Mouse (Mus musculus) CH12.LX (cell line): ENCODE results near the gene Vsig10. TPM values are rescaled to one million over a fixed set of nuclear protein-coding genes. Genes with fewer than 3 reads are reported as not detected.
A peak's percentile ranks its signal among the peaks of the same experiment; 100 is the strongest.

Experiments
- DNase-seq: peaks from one replicate; pipeline ENCODE4 v3.0.0-alpha.2; 2013; ENCODE audit errors: extremely low read depth
- H3K27ac ChIP-seq: 2 replicates; pipeline ENCODE4 v1.5.1; 2012; ENCODE audit warnings: low read depth, mild to moderate bottlenecking, control low read depth, moderate library complexity; ENCODE audit not compliant: insufficient read depth
- H3K27me3 ChIP-seq: replicated peaks from 2 replicates; pipeline ENCODE3; 2012; ENCODE audit warnings: inconsistent platforms
- H3K36me3 ChIP-seq, 2 experiments: replicated peaks in 1 of 2; 2 replicates each; pipeline versions ENCODE3 to v1.6.1; 2012; ENCODE audit warnings: inconsistent platforms in 1 of 2, low read length in 1 of 2, mild to moderate bottlenecking in 1 of 2, mixed read lengths in 1 of 2, moderate library complexity in 1 of 2; ENCODE audit not compliant: control insufficient read depth in 1 of 2, insufficient read depth in 1 of 2
- H3K4me1 ChIP-seq, 2 experiments: 2 replicates each; pipeline ENCODE4 v1.6.1; 2012; ENCODE audit warnings: inconsistent platforms in 1 of 2, moderate library complexity in 1 of 2; ENCODE audit not compliant: insufficient read depth in 2 of 2, control insufficient read depth in 1 of 2
- H3K4me2 ChIP-seq: 2 replicates; pipeline ENCODE4 v1.6.1; 2012; ENCODE audit warnings: low read depth, mild to moderate bottlenecking, control low read depth; ENCODE audit not compliant: poor library complexity, insufficient read depth, severe bottlenecking
- H3K4me3 ChIP-seq, 3 experiments: fragments of 150-350 bp in 1 of 3; sonication (generic) in 1 of 3; replicated peaks in 1 of 3; 2 replicates each; pipeline versions ENCODE3 to v1.5.1; 2011 to 2012; ENCODE audit warnings: low read depth in 2 of 3, low read length in 2 of 3, mild to moderate bottlenecking in 2 of 3, moderate library complexity in 2 of 3, control low read depth in 1 of 3, improper control_type of control experiment in 1 of 3, inconsistent platforms in 1 of 3, mixed read lengths in 1 of 3; ENCODE audit not compliant: poor library complexity in 1 of 3
- H3K79me2 ChIP-seq: replicated peaks from 2 replicates; pipeline ENCODE4 v1.6.1; 2012; ENCODE audit warnings: mild to moderate bottlenecking, moderate library complexity; ENCODE audit not compliant: control insufficient read depth, poor library complexity, insufficient read depth, severe bottlenecking; ENCODE audit errors: extremely low read depth
- H3K9ac ChIP-seq: 2 replicates; pipeline ENCODE4 v1.6.1; 2012; ENCODE audit warnings: low read depth, mild to moderate bottlenecking, control low read depth, moderate library complexity; ENCODE audit not compliant: insufficient read depth
- H3K9me3 ChIP-seq: replicated peaks from 2 replicates; pipeline ENCODE3; 2012; ENCODE audit warnings: low read length, inconsistent platforms, mixed read lengths
- BHLHE40 ChIP-seq: IDR thresholded peaks from 2 replicates; pipeline ENCODE4 v1.6.1; 2011; ENCODE audit warnings: mild to moderate bottlenecking, low read depth, low read length, improper control_type of control experiment
- CHD2 ChIP-seq: IDR thresholded peaks from 2 replicates; pipeline ENCODE4 v1.6.1; 2011; ENCODE audit warnings: low read length, improper control_type of control experiment
- EP300 ChIP-seq: IDR thresholded peaks from 2 replicates; pipeline ENCODE4 v1.6.1; 2011; ENCODE audit warnings: low read length, improper control_type of control experiment
- HCFC1 ChIP-seq: IDR thresholded peaks from 2 replicates; pipeline ENCODE4 v1.6.1; 2012; ENCODE audit warnings: low read depth, mild to moderate bottlenecking, inconsistent platforms, low read length, improper control_type of control experiment
- IRF4 ChIP-seq: IDR thresholded peaks from 2 replicates; pipeline ENCODE4 v1.6.1; 2014; ENCODE audit warnings: low read depth, mild to moderate bottlenecking, inconsistent platforms, low read length, improper control_type of control experiment
- JUN ChIP-seq: IDR thresholded peaks from 2 replicates; pipeline ENCODE4 v1.6.1; 2011; ENCODE audit warnings: low read depth, mild to moderate bottlenecking, low read length, improper control_type of control experiment, moderate library complexity; ENCODE audit not compliant: insufficient read depth
- MAFK ChIP-seq: IDR thresholded peaks from 2 replicates; pipeline ENCODE4 v1.6.1; 2011; ENCODE audit warnings: low read length, improper control_type of control experiment; ENCODE audit not compliant: insufficient replicate concordance
- MAX ChIP-seq: IDR thresholded peaks from 2 replicates; pipeline ENCODE4 v1.6.1; 2011; ENCODE audit warnings: low read length, improper control_type of control experiment
- MAZ ChIP-seq: IDR thresholded peaks from 2 replicates; pipeline ENCODE4 v1.6.1; 2012; ENCODE audit warnings: low read depth, mild to moderate bottlenecking, inconsistent platforms, low read length, improper control_type of control experiment, moderate library complexity
- MXI1 ChIP-seq: IDR thresholded peaks from 2 replicates; pipeline ENCODE4 v1.6.1; 2011; ENCODE audit warnings: mild to moderate bottlenecking, low read depth, low read length, improper control_type of control experiment
- MYC ChIP-seq: IDR thresholded peaks from 2 replicates; pipeline ENCODE4 v1.6.1; 2011; ENCODE audit warnings: low read depth, mild to moderate bottlenecking, improper control_type of control experiment, low read length
- NELFE ChIP-seq: IDR thresholded peaks from 2 replicates; pipeline ENCODE4 v1.6.1; 2011; ENCODE audit warnings: low read depth, low read length, improper control_type of control experiment
- NRF1 ChIP-seq: IDR thresholded peaks from 2 replicates; pipeline ENCODE4 v1.6.1; 2014; ENCODE audit warnings: low read depth, mild to moderate bottlenecking, inconsistent platforms, low read length, improper control_type of control experiment, moderate library complexity
- PAX5 ChIP-seq: IDR thresholded peaks from 2 replicates; pipeline ENCODE4 v1.6.1; 2012; ENCODE audit warnings: low read length, inconsistent platforms, mixed read lengths
- POLR2A ChIP-seq: IDR thresholded peaks from 2 replicates; pipeline ENCODE4 v1.6.1; 2011; ENCODE audit warnings: low read depth, mild to moderate bottlenecking, improper control_type of control experiment, low read length
- POLR2AphosphoS2 ChIP-seq: IDR thresholded peaks from 2 replicates; pipeline ENCODE4 v1.6.1; 2011; ENCODE audit warnings: low read depth, low read length, improper control_type of control experiment
- TCF12 ChIP-seq: IDR thresholded peaks from 2 replicates; pipeline ENCODE4 v1.6.1; 2014; ENCODE audit warnings: low read depth, mild to moderate bottlenecking, inconsistent platforms, low read length, improper control_type of control experiment
- USF1 ChIP-seq: IDR thresholded peaks from 2 replicates; pipeline ENCODE4 v1.6.1; 2014; ENCODE audit warnings: low read depth, mild to moderate bottlenecking, inconsistent platforms, low read length, improper control_type of control experiment
- ZC3H11A ChIP-seq: IDR thresholded peaks from 2 replicates; pipeline ENCODE4 v1.6.1; 2012; ENCODE audit warnings: low read depth, mild to moderate bottlenecking, inconsistent platforms, low read length, improper control_type of control experiment
- ZMIZ1 ChIP-seq: IDR thresholded peaks from 2 replicates; pipeline ENCODE4 v1.6.1; 2012; ENCODE audit warnings: low read depth, mild to moderate bottlenecking, inconsistent platforms, low read length, improper control_type of control experiment
- dilution Hi-C: fragments of 300-500 bp; cut with MboI; formaldehyde crosslinking; loops from 2 replicates; pipeline ENCODE4 v1.14.3; 2020; ENCODE audit warnings: low sequenced_read_pairs; ENCODE audit not compliant: extremely low pct_unique_long_range_greater_than_20kb, extremely low pct_ligation_motif_present
- in situ Hi-C: fragments of 300-500 bp; cut with MboI; formaldehyde crosslinking; loops from 3 replicates; pipeline ENCODE4 v1.14.3; 2019; ENCODE audit warnings: low sequenced_read_pairs, low pct_ligation_motif_present, low pct_unique_long_range_greater_than_20kb, mixed read lengths
- polyA plus RNA-seq: library from polyadenylated mRNA; unstranded; fragments of >175 nt; gene quantifications from 2 replicates; pipeline ENCODE4 v1.2.1, GENCODE M21; 2012; ENCODE audit warnings: low read depth; ENCODE audit not compliant: insufficient read length
- total RNA-seq, 2 experiments: library from RNA; depleted of rRNA; stranded (reverse); fragments of 300-350 nt in 1 of 2; fragments of >200 nt in 1 of 2; gene quantifications; 2 replicates each; pipeline ENCODE4 v1.2.3; 2012 to 2014

The Vsig10 gene
- total and polyA plus RNA-seq, 3 experiments, result 2.1 to 4.7 (median 3.9) TPM

DNA sequence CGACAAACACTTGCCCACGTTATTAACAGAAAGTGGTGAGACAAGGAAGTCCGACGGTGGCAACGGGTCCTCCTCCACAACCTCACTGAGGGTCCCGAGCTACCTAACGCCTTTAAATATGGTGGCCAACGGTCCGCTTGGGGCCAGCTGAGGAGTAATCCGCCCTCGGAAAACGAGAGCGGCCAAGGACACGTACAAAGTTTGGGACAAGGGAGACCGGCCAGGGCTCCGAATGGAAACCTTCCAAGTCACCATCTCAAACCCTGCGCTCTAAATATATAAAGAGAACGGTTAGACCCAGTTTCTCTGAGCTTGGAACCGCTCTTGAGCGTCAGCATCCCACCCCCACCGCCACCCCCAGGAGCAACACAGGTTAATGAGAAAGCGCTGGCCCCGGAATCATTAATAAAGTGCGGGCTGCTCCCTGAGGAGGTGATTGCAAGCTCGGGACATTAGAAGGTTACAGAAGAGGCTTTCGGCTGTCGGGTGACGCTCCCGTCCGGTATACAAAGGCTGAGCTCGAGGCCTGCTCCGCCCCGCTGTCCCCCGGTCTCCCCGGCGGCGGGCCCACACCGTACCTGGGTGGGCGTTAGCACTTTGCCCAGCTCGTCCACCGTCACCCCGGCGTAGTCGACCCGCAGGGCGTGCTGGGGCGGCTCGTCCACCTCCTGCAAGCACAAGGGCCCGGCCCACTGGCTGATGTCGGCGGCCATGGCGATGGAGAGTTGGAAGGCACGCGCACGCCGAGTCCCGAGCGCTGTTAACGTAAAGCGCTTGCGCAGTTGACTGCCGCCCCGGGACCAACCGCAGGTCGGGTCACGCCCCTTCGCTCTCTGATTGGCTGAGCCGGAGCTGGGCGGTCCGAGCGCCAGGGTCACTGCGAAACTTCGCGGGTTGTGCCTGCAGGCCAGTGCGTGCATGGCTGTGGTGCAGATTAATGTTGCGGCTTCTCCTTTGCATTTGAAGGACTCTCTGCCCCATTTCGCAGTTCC lies 31.8 kb upstream of the Vsig10 start, which contains the start of gene Pebp1:
TSS of gene Pebp1 (minus strand) at position 795 of the 992 bp plus-strand sequence.
- H3K4me3 ChIP-seq, result peak within 1 kb of the TSS; percentile 88 to 96 (median 88)
- DNase-seq, result peak; percentile 94
- H3K36me3 ChIP-seq, result peaks cover 28 to 32% of the 10 kb centered on the region in 2 experiments
- peaks cover 4% of the 10 kb centered on the region for H3K27me3 ChIP-seq
- peaks cover 2% of the 10 kb centered on the region for H3K9me3 ChIP-seq
- peak within 1 kb of the TSS; percentile 88 for H3K9ac ChIP-seq
- dilution Hi-C loops (no loop called here), in situ Hi-C loops (loop anchor here (10.0 kb wide), 1 partner anchor 172 kb away; the partner anchor contains the start of gene Suds3)
- no peak for TF ChIP-seq EP300
- TF ChIP-seq IRF4, result no peak
- TF ChIP-seq MYC, result peak; percentile 53; the same call in 1 of the 2 replicates
- TF ChIP-seq JUN, result no peak
- peak; percentile 47 for TF ChIP-seq MXI1
- peak; percentile 17; the same call in 1 of the 2 replicates for TF ChIP-seq BHLHE40
- no peak for TF ChIP-seq MAFK
- 0 out of 2 replicates have a peak, but pooled peaks have one; percentile 41 for TF ChIP-seq ZMIZ1
- peak; percentile 13; the same call in 1 of the 2 replicates for TF ChIP-seq MAZ
- TF ChIP-seq PAX5, result no peak
- no peak for TF ChIP-seq HCFC1
- no peak for TF ChIP-seq POLR2AphosphoS2
- TF ChIP-seq NELFE, result peak; percentile 57
- TF ChIP-seq TCF12, result peak; percentile 60; the same call in 1 of the 2 replicates
- TF ChIP-seq NRF1, result peak; percentile 81
- TF ChIP-seq ZC3H11A, result no peak
- peak; percentile 71 for TF ChIP-seq POLR2A
- TF ChIP-seq CHD2, result no peak
- no peak for TF ChIP-seq USF1
- peak; percentile 83 for TF ChIP-seq MAX
- peaks cover 5 to 21% of the 10 kb centered on the region in 2 experiments for H3K4me1 ChIP-seq
- H3K27ac ChIP-seq, result peak within 1 kb of the TSS; percentile 6; the same call in 1 of the 2 replicates
- peak within 1 kb of the TSS; percentile 98 for H3K4me2 ChIP-seq
- H3K79me2 ChIP-seq, result peaks cover 22% of the 10 kb centered on the region
